Mouse (Mus musculus) heart, postnatal 0 days (tissue): ENCODE results near the gene Lad1.

Experiments
- CTCF ChIP-seq: IDR thresholded peaks from 2 replicates; pipeline ENCODE4 v1.5.1; 2016; ENCODE audit warnings: antibody characterized with exemption, control low read depth, low read depth
- EP300 ChIP-seq: IDR thresholded peaks from 2 replicates; pipeline ENCODE4 v1.6.1; 2016; ENCODE audit warnings: antibody characterized with exemption, low read depth

DNA sequence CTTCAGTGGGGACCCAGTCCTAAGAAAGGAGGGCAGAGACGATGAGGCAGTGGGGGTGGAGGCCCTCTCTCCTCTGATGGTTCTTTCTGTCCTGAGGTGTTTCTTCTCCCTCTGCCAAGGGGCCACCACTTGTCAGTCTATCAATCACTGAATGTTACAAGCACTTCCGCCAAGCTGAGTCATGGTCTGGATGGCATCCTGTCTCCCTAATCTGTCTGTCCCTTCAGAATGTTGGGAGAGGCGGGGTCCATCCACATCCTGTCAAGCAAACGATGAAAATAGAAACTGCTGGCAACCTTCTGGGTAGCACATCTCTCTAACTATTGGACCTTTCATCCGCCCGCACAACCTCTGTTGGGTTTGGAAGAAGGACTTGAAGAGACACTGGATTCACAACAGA is 26.1 kb downstream of the Lad1 start:
- no peak for TF ChIP-seq CTCF
- TF ChIP-seq EP300 = peak; percentile 47; the same call in 1 of the 2 replicates
